Mouse (Mus musculus) brown adipose tissue, adult 24 weeks (tissue): ENCODE measurements around the gene Nemp1. TPM values are rescaled to one million over a fixed set of nuclear protein-coding genes. Genes with fewer than 3 reads are reported as not detected.

ENCODE experiments used
- H3K27ac ChIP-seq: fragments of 200-500 bp; replicated peaks from 2 replicates; pipeline ENCODE4 v1.5.1; 2012; ENCODE audit warnings: low read depth, mild to moderate bottlenecking, low read length
- H3K4me1 ChIP-seq: fragments of 200-500 bp; 2 replicates; pipeline ENCODE4 v1.6.1; 2012; ENCODE audit warnings: low read length, mixed read lengths; ENCODE audit not compliant: control insufficient read depth, insufficient read depth, insufficient read length
- H3K4me3 ChIP-seq: fragments of 200-500 bp; 2 replicates; pipeline ENCODE4 v1.5.1; 2012; ENCODE audit warnings: low read depth, mild to moderate bottlenecking, low read length, moderate library complexity; ENCODE audit not compliant: insufficient read depth
- polyA plus RNA-seq: library from polyadenylated mRNA; stranded (reverse); fragments of >200 nt; gene quantifications from 2 replicates; pipeline ENCODE4 v1.2.4, GENCODE M21; 2012; ENCODE audit not compliant: missing spikeins, insufficient read depth, insufficient read length

The Nemp1 gene
- polyA plus RNA-seq, 1 experiment = 2.5 TPM

DNA sequence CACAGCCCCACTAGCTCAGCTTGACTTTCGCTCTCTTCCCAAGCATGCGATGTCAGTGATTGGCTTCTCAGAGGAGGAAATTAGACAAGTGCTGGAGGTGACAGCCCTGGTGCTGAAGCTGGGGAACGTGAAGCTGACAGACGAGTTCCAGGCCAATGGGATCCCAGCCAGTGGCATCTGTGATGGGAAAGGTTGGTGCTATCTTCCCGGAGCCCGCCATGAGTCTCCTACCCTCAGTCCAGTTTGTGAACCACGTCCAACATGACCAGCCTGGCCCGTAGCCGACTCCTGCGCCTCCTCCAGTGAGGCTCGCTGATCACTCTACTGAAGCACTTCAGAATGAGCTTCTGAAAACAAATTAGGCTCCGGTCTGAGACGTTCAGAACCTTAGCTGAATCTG is 43.6 kb downstream of the Nemp1 start:
- H3K4me3 ChIP-seq = no peak overlapping the region
- H3K4me1 ChIP-seq = peaks cover 5% of the 10 kb centered on the region; the same call in 1 of the 2 replicates
- H3K27ac ChIP-seq = no peak overlapping the region

- Histone ChIP-seq H3K27ac (no peak overlapping the region), H3K4me3 (no peak overlapping the region), H3K4me1 (peaks cover 2% of the 10 kb centered on the region; the same call in 1 of the 2 replicates)
These were observed 46.0 kb downstream of the Nemp1 start for GRCm38 (mm10) chr10:127712736-127713135.

- H3K27ac ChIP-seq = no peak overlapping the region
- H3K4me3 ChIP-seq = no peak overlapping the region
These were observed 55.1 kb downstream of the Nemp1 start for GRCm38 (mm10) chr10:127721671-127722418.

GRCm38 (mm10) chr10:127724178-127724577 is 57.5 kb downstream of the Nemp1 start, which contains the start of gene Tac2:
Gene Tac2, plus strand, starts transcription at chr10:127724478.
- Histone ChIP-seq H3K4me3 (no peak within 1 kb of the TSS), H3K4me1 (no peaks in the 10 kb centered on the region), H3K27ac (no peak within 1 kb of the TSS)

More at GRCm38 (mm10) chr10:127721671-127722418, 55.1 kb downstream of the Nemp1 start:
- no peaks in the 10 kb centered on the region for H3K4me1 ChIP-seq

- Histone ChIP-seq H3K27ac (no peak overlapping the region), H3K4me1 (no peaks in the 10 kb centered on the region)
These were observed 58.4 kb downstream of the Nemp1 start for GRCm38 (mm10) chr10:127725136-127725535.

DNA sequence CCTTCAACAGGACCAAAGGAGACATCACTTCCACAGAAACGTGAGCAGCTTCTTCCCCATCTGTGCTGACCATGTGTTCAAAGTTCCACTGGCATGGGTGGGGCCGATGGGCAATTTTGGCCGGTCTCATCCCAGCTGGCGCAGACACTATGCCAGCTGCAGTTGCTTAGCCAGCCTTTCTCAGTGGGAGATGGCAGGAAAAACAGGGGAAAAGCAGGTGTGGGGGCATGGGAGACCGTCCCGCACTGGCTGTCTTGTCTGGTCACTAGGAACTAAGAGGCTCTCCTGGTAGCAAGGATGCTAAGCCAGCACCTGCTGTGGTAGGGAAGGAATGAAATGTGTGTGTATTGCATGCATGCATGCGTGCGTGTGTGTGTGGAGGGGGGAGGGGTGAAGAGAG is 61.7 kb downstream of the Nemp1 start:
- H3K4me3 ChIP-seq = no peak overlapping the region
- no peaks in the 10 kb centered on the region for H3K4me1 ChIP-seq
- no peak overlapping the region for H3K27ac ChIP-seq

More at GRCm38 (mm10) chr10:127725136-127725535, 58.4 kb downstream of the Nemp1 start:
- no peak overlapping the region for H3K4me3 ChIP-seq

- Histone ChIP-seq H3K4me1 (no peaks in the 10 kb centered on the region), H3K4me3 (no peak overlapping the region), H3K27ac (no peak overlapping the region)
These were observed 63.7 kb downstream of the Nemp1 start for GRCm38 (mm10) chr10:127730285-127730932.

- no peaks in the 10 kb centered on the region for H3K4me1 ChIP-seq
- H3K27ac ChIP-seq = no peak overlapping the region
These were observed 64.2 kb downstream of the Nemp1 start for GRCm38 (mm10) chr10:127730933-127731310.

GRCm38 (mm10) chr10:127731397-127731796 is 64.7 kb downstream of the Nemp1 start:
- H3K4me1 ChIP-seq = no peaks in the 10 kb centered on the region
- no peak overlapping the region for H3K27ac ChIP-seq
- no peak overlapping the region for H3K4me3 ChIP-seq

More at GRCm38 (mm10) chr10:127730933-127731310, 64.2 kb downstream of the Nemp1 start:
- no peak overlapping the region for H3K4me3 ChIP-seq

GRCm38 (mm10) chr10:127734434-127734833 is 67.7 kb downstream of the Nemp1 start:
- Histone ChIP-seq H3K27ac (no peak overlapping the region), H3K4me3 (no peak overlapping the region), H3K4me1 (no peaks in the 10 kb centered on the region)

DNA sequence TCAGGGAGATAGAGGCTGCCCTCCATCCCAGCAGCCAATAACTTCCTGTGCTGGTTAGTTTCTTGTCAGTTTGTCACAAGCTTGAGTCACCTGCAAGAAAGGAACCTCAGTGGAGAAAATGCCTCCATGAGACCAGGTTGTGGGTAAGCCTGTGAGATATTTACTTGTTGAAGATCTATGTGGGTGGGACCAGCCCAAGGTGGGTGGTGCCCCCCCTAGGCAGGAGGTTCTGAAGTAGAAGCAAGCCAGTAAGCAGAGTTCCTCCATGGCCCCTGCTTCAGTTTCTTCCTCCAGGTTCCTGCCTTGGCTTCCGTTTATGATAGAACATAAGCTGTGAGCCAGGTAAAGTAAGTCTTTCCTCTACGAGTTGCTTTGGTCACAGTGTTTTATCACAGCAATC is 69.6 kb downstream of the Nemp1 start:
- H3K27ac ChIP-seq = no peak overlapping the region
- no peak overlapping the region for H3K4me3 ChIP-seq
- peaks cover 2% of the 10 kb centered on the region; the same call in 1 of the 2 replicates for H3K4me1 ChIP-seq

- H3K27ac ChIP-seq = 0 out of 2 replicates have a peak overlapping the region, but pooled peaks have one; percentile 37
- H3K4me1 ChIP-seq = peaks cover 2% of the 10 kb centered on the region; the same call in 1 of the 2 replicates
- no peak overlapping the region for H3K4me3 ChIP-seq
These were observed 70.2 kb downstream of the Nemp1 start for GRCm38 (mm10) chr10:127736916-127737315.

GRCm38 (mm10) chr10:127737552-127737951 is 70.9 kb downstream of the Nemp1 start:
- peaks cover 2% of the 10 kb centered on the region; the same call in 1 of the 2 replicates for H3K4me1 ChIP-seq
- no peak overlapping the region for H3K4me3 ChIP-seq
- H3K27ac ChIP-seq = peak overlapping the region; percentile 37; the same call in 1 of the 2 replicates

- Histone ChIP-seq H3K27ac (no peak overlapping the region), H3K4me1 (peaks cover 2% of the 10 kb centered on the region; the same call in 1 of the 2 replicates), H3K4me3 (no peak overlapping the region)
These were observed 71.6 kb downstream of the Nemp1 start for GRCm38 (mm10) chr10:127738151-127738882.

GRCm38 (mm10) chr10:127739083-127739660 is 72.5 kb downstream of the Nemp1 start, which contains the start of gene Zbtb39:
Gene Zbtb39, plus strand, starts transcription at chr10:127739538.
- Histone ChIP-seq H3K4me1 (peaks cover 2% of the 10 kb centered on the region; the same call in 1 of the 2 replicates), H3K4me3 (peak within 1 kb of the TSS; percentile 92), H3K27ac (peak within 1 kb of the TSS; percentile 24)
